8 mouse cellular contexts compared by ENCODE assay signal in the genomic region with DNA sequence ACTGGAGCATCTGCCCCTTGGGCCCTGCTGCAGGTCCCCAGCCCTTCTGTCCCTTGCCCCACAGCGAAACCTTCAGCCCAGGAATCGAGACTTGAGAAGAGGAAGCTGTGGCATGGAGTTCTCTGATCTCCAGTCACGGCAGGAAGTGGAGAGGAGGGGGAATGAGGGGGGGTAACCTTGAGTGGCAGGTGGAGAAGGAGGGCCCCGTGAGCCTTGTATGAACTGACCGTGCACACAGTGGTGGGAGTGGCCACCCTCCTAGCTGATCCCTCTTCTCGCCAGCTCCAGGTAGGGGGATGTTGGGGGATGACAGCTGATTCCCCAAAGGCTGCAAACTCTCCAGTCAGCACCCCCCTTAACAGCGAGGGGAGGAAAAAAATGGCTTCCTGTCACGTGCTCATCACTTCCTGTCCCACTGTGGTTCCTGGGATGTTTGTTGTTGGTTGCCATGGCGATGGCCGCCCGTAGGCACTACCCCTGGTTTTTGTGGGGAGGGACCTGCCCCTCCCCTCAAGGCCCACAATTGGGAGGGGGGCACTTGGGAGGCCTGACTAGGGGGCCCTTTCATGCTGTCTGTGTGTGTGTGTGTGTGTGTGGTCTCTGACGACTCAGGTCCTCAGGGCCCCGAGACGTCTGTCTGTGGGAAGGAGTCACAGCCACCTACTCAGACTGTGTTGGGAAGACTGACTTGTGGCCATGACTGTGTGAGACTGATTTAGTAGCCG. TPM values are rescaled to one million over a fixed set of nuclear protein-coding genes. Genes with fewer than 3 reads are reported as not detected.
DNase-seq lines count a peak whose midpoint lies in the region; ATAC-seq lines count a peak whose summit lies in the region.

No protein-coding gene starts in this region.

- H3K9ac ChIP-seq in heart, embryonic 15.5 days = peak overlapping the region; percentile 85

- H3K4me3 ChIP-seq in heart, embryonic 15.5 days = peak overlapping the region; percentile 80

- peaks cover 85% of the 10 kb centered on the region for H3K4me1 ChIP-seq in heart, embryonic 15.5 days (replicated peaks)

- WGBS in heart, embryonic 15.5 days = 3% methylated on average over 15 of the region's 15 CpGs

- peak overlapping the region; percentile 99 for H3K27ac ChIP-seq in heart, embryonic 15.5 days

- peak overlapping the region; percentile 83 for H3K4me2 ChIP-seq in heart, embryonic 15.5 days

- ATAC-seq in erythroblast, adult 5-6 weeks (replicated peaks; ENCODE audit: low FRiP score, poor library complexity, severe bottlenecking) = peak; percentile 27
- peak; percentile 8; the same call in 1 of the 2 replicates for ATAC-seq in heart, embryonic 15.5 days (replicated peaks; ENCODE audit: insufficient number of reproducible peaks, insufficient read depth, low FRiP score, low read depth)

- no peaks in the 10 kb centered on the region for H3K9me3 ChIP-seq in heart, embryonic 15.5 days (replicated peaks)

- H3K27me3 ChIP-seq in heart, embryonic 15.5 days = no peaks in the 10 kb centered on the region

- peak; percentile 87 to 95 for DNase-seq in adrenal gland, adult (ENCODE audit: inconsistent age in 2 of 2, low spot score in 1 of 2)
- no peak for DNase-seq in adrenal gland, postnatal 4 days (ENCODE audit: low spot score in 2 of 2)
- DNase-seq in adrenal gland, adult 2 months = peak; percentile 84
- DNase-seq in kidney, postnatal 10 days = peak; percentile 90
- DNase-seq in lung, postnatal 25 days (ENCODE audit: low spot score) = peak; percentile 94
- DNase-seq in retina, embryonic 14.5 days (ENCODE audit: low spot score) = peak; percentile 80

- no peaks in the 10 kb centered on the region for H3K36me3 ChIP-seq in heart, embryonic 15.5 days

RNA-seq across cellular contexts. Expression of a gene that starts 14.4 kb away (rescaled TPM):
- 10 to 100 TPM; 46.4 to 50.6 TPM for total RNA-seq in adrenal gland, postnatal 4 days (2021)
- total RNA-seq in adrenal gland, adult 2 months (2021) = 10 to 100 TPM; 17.0 to 30.8 TPM
- 43.7 and 44.9 TPM in 2 replicates for polyA plus RNA-seq in adrenal gland, adult 2 months (2012; rRNA removed)
- 13.1 and 13.2 TPM in 2 replicates for total RNA-seq in erythroblast, adult 5-6 weeks (2015; ENCODE audit: low replicate concordance)
- 2.8 TPM in 2 replicates for total RNA-seq in erythroblast, adult 5-6 weeks (2017; ENCODE audit: low replicate concordance)
- 26.2 and 31.0 TPM in 2 replicates for polyA plus RNA-seq in heart, embryonic 15.5 days (2015; fragmentation: Nextera tagmentation; extraction: Ambion mirVana)

RNA-seq across cellular contexts. Expression of a gene that starts 34.4 kb away (rescaled TPM):
- 1 to 10 TPM; 7.5 to 9.1 TPM for total RNA-seq in adrenal gland, postnatal 4 days (2021)
- under 1 TPM; 0.48 to 0.86 TPM for total RNA-seq in adrenal gland, adult 2 months (2021)
- 0.07 and 0.08 TPM in 2 replicates for polyA plus RNA-seq in adrenal gland, adult 2 months (2012; rRNA removed)
- total RNA-seq in erythroblast, adult 5-6 weeks (2015; ENCODE audit: low replicate concordance) = 20.0 and 20.1 TPM in 2 replicates
- 46.7 and 54.2 TPM in 2 replicates for total RNA-seq in erythroblast, adult 5-6 weeks (2017; ENCODE audit: low replicate concordance)
- 14.2 and 20.4 TPM in 2 replicates for polyA plus RNA-seq in heart, embryonic 15.5 days (2015; fragmentation: Nextera tagmentation; extraction: Ambion mirVana)

RNA-seq across cellular contexts. Expression of a gene that starts 40.8 kb away (rescaled TPM):
- 1 to 10 TPM in 1 of 2 experiments, under 1 TPM in 1; 0.50 to 1.0 TPM for total RNA-seq in adrenal gland, postnatal 4 days (2021)
- total RNA-seq in adrenal gland, adult 2 months (2021) = not detected
- polyA plus RNA-seq in adrenal gland, adult 2 months (2012; rRNA removed) = 1.1 and 1.2 TPM in 2 replicates
- not detected in 2 replicates for total RNA-seq in erythroblast, adult 5-6 weeks (2015; ENCODE audit: low replicate concordance)
- total RNA-seq in erythroblast, adult 5-6 weeks (2017; ENCODE audit: low replicate concordance) = not detected in 2 replicates
- polyA plus RNA-seq in heart, embryonic 15.5 days (2015; fragmentation: Nextera tagmentation; extraction: Ambion mirVana) = 3.6 and 4.4 TPM in 2 replicates

Comparison
In these comparisons a context has a peak if more than half of its experiments do, and no peak if none do; other contexts are left out.
1. DNase-seq: peak in adrenal gland, adult (2 of 2), adrenal gland, adult 2 months (single experiment), kidney, postnatal 10 days (single experiment), lung, postnatal 25 days (single experiment) and retina, embryonic 14.5 days (single experiment); none in adrenal gland, postnatal 4 days (0 of 2).
2. RNA of a gene that starts 34.4 kb away (total RNA-seq): 20.0 to 54.2 TPM in erythroblast, adult 5-6 weeks and 7.5 to 9.1 TPM in adrenal gland, postnatal 4 days; 0.48 to 0.86 TPM in adrenal gland, adult 2 months; every median in the first group is over 4 times any median in the second.